Mouse (Mus musculus): ENCODE data around the gene Ankib1. TPM values are rescaled to one million over a fixed set of nuclear protein-coding genes. Genes with fewer than 3 reads are reported as not detected.
"Not testable (repeated sequence)": the region's sequence is repeated elsewhere in the genome, so short reads cannot be mapped to it uniquely, and the experiment has no call there.

The Ankib1 gene
- polyA plus RNA-seq, 1 experiment = 0.35 TPM

- no peaks in the 10 kb centered on the region for H3K9me3 ChIP-seq (ENCODE audit: control insufficient read depth, low read length)
- no peaks in the 10 kb centered on the region for H3K27me3 ChIP-seq (ENCODE audit: control insufficient read depth)
- TF ChIP-seq GATA1 (IDR thresholded peaks at IDR 0.05; ENCODE audit: low read length) (no peak), TAL1 (IDR thresholded peaks at IDR 0.05; ENCODE audit: low read length) (no peak)
- H3K4me3 ChIP-seq (replicated peaks) = no peak overlapping the region
- no peaks in the 10 kb centered on the region for H3K4me1 ChIP-seq (ENCODE audit: control insufficient read depth)
- peaks cover 59% of the 10 kb centered on the region for H3K36me3 ChIP-seq (ENCODE audit: control insufficient read depth)
Measured at GRCm38 (mm10) chr5:3692956-3693355, 109.8 kb downstream of the Ankib1 start.

GRCm38 (mm10) chr5:3691283-3691682 is 111.4 kb downstream of the Ankib1 start:
- Histone ChIP-seq H3K4me3 (replicated peaks) (no peak overlapping the region), H3K27me3 (ENCODE audit: control insufficient read depth) (no peaks in the 10 kb centered on the region), H3K4me1 (ENCODE audit: control insufficient read depth) (no peaks in the 10 kb centered on the region), H3K9me3 (ENCODE audit: control insufficient read depth, low read length) (no peaks in the 10 kb centered on the region), H3K36me3 (ENCODE audit: control insufficient read depth) (peaks cover 58% of the 10 kb centered on the region)
- TF ChIP-seq GATA1 (IDR thresholded peaks at IDR 0.05; ENCODE audit: low read length) = no peak
- TF ChIP-seq TAL1 (IDR thresholded peaks at IDR 0.05; ENCODE audit: low read length) = no peak

- peaks cover 36% of the 10 kb centered on the region for H3K36me3 ChIP-seq (ENCODE audit: control insufficient read depth)
- TF ChIP-seq TAL1 (IDR thresholded peaks at IDR 0.05; ENCODE audit: low read length) (no peak), GATA1 (IDR thresholded peaks at IDR 0.05; ENCODE audit: low read length) (no peak)
Measured at GRCm38 (mm10) chr5:3688298-3688697, 114.4 kb downstream of the Ankib1 start.

GRCm38 (mm10) chr5:3669938-3670554 is 132.7 kb downstream of the Ankib1 start:
- Histone ChIP-seq H3K9me3 (ENCODE audit: control insufficient read depth, low read length) (no peaks in the 10 kb centered on the region), H3K4me3 (replicated peaks) (no peak overlapping the region), H3K4me1 (ENCODE audit: control insufficient read depth) (peaks cover 3% of the 10 kb centered on the region), H3K27me3 (ENCODE audit: control insufficient read depth) (no peaks in the 10 kb centered on the region), H3K36me3 (ENCODE audit: control insufficient read depth) (no peaks in the 10 kb centered on the region)
- no peak for TF ChIP-seq TAL1 (IDR thresholded peaks at IDR 0.05; ENCODE audit: low read length)
- no peak for TF ChIP-seq GATA1 (IDR thresholded peaks at IDR 0.05; ENCODE audit: low read length)

More at GRCm38 (mm10) chr5:3688298-3688697, 114.4 kb downstream of the Ankib1 start:
- no peaks in the 10 kb centered on the region for H3K9me3 ChIP-seq (ENCODE audit: control insufficient read depth, low read length)
- no peaks in the 10 kb centered on the region for H3K27me3 ChIP-seq (ENCODE audit: control insufficient read depth)
- no peak overlapping the region for H3K4me3 ChIP-seq (replicated peaks)
- H3K4me1 ChIP-seq (ENCODE audit: control insufficient read depth) = no peaks in the 10 kb centered on the region

- no peaks in the 10 kb centered on the region for H3K9me3 ChIP-seq (ENCODE audit: control insufficient read depth, low read length)
- peaks cover 3% of the 10 kb centered on the region for H3K4me1 ChIP-seq (ENCODE audit: control insufficient read depth)
- TF ChIP-seq GATA1 (IDR thresholded peaks at IDR 0.05; ENCODE audit: low read length) (no peak), TAL1 (IDR thresholded peaks at IDR 0.05; ENCODE audit: low read length) (no peak)
- no peaks in the 10 kb centered on the region for H3K27me3 ChIP-seq (ENCODE audit: control insufficient read depth)
- no peak overlapping the region for H3K4me3 ChIP-seq (replicated peaks)
- H3K36me3 ChIP-seq (ENCODE audit: control insufficient read depth) = no peaks in the 10 kb centered on the region
Measured at GRCm38 (mm10) chr5:3666585-3666984, 136.1 kb downstream of the Ankib1 start.

GRCm38 (mm10) chr5:3665225-3665624 is 137.5 kb downstream of the Ankib1 start:
- TF ChIP-seq GATA1 (IDR thresholded peaks at IDR 0.05; ENCODE audit: low read length) (no peak), TAL1 (IDR thresholded peaks at IDR 0.05; ENCODE audit: low read length) (no peak)
- no peaks in the 10 kb centered on the region for H3K27me3 ChIP-seq (ENCODE audit: control insufficient read depth)
- peaks cover 1% of the 10 kb centered on the region for H3K4me1 ChIP-seq (ENCODE audit: control insufficient read depth)
- no peak overlapping the region for H3K4me3 ChIP-seq (replicated peaks)
- no peaks in the 10 kb centered on the region for H3K36me3 ChIP-seq (ENCODE audit: control insufficient read depth)
- H3K9me3 ChIP-seq (ENCODE audit: control insufficient read depth, low read length) = no peaks in the 10 kb centered on the region

- no peaks in the 10 kb centered on the region for H3K4me1 ChIP-seq (ENCODE audit: control insufficient read depth)
- H3K9me3 ChIP-seq (ENCODE audit: control insufficient read depth, low read length) = no peaks in the 10 kb centered on the region
- H3K27me3 ChIP-seq (ENCODE audit: control insufficient read depth) = no peaks in the 10 kb centered on the region
- H3K36me3 ChIP-seq (ENCODE audit: control insufficient read depth) = no peaks in the 10 kb centered on the region
- no peak within 1 kb of the TSS for H3K4me3 ChIP-seq (replicated peaks)
- TF ChIP-seq TAL1 (IDR thresholded peaks at IDR 0.05; ENCODE audit: low read length) (no peak), GATA1 (IDR thresholded peaks at IDR 0.05; ENCODE audit: low read length) (no peak)
Measured at GRCm38 (mm10) chr5:3657085-3657484, 145.6 kb downstream of the Ankib1 start, which contains the start of gene Gatad1. Gatad1 (minus strand) TSS chr5:3657185.

GRCm38 (mm10) chr5:3653801-3654200 is 148.9 kb downstream of the Ankib1 start:
- Histone ChIP-seq H3K27me3 (ENCODE audit: control insufficient read depth) (no peaks in the 10 kb centered on the region), H3K9me3 (ENCODE audit: control insufficient read depth, low read length) (no peaks in the 10 kb centered on the region), H3K36me3 (ENCODE audit: control insufficient read depth) (no peaks in the 10 kb centered on the region), H3K4me3 (replicated peaks) (no peak overlapping the region), H3K4me1 (ENCODE audit: control insufficient read depth) (peaks cover 8% of the 10 kb centered on the region)
- TF ChIP-seq TAL1 (IDR thresholded peaks at IDR 0.05; ENCODE audit: low read length) = no peak
- TF ChIP-seq GATA1 (IDR thresholded peaks at IDR 0.05; ENCODE audit: low read length) = no peak

- H3K9me3 ChIP-seq (ENCODE audit: control insufficient read depth, low read length); H3K36me3 ChIP-seq (ENCODE audit: control insufficient read depth); H3K4me3 ChIP-seq (replicated peaks); H3K27me3 ChIP-seq (ENCODE audit: control insufficient read depth): not testable (repeated sequence)
- H3K4me1 ChIP-seq (ENCODE audit: control insufficient read depth) = peaks cover 12% of the 10 kb centered on the region
Measured at GRCm38 (mm10) chr5:3652903-3653575, 149.7 kb downstream of the Ankib1 start.
